Mouse (Mus musculus) layer of hippocampus, postnatal 14 days (tissue): Measurements from ENCODE around the gene Ltb4r2. TPM values are rescaled to one million over a fixed set of nuclear protein-coding genes. Genes with fewer than 3 reads are reported as not detected.

Experiments used
- DNase-seq, 2 experiments: peaks; one replicate each; pipeline ENCODE4 v3.0.0; 2021 to 2022; ENCODE audit warnings: low spot score in 2 of 2, mixed read lengths in 1 of 2
- long read RNA-seq, 2 experiments: library from polyadenylated mRNA; stranded (forward); transcript quantifications; one replicate each; pipeline ENCODE4 v2.0.0; 2021
- total RNA-seq, 2 experiments: library from RNA; stranded (reverse); gene quantifications; 2 replicates each; pipeline ENCODE4 v1.2.3; 2021

Gene Ltb4r2
- under 1 TPM; 0.30 to 0.38 TPM for total RNA-seq
- long read RNA-seq, experiment 1 = 0 reads
- long read RNA-seq, experiment 2 = 0 reads

DNA sequence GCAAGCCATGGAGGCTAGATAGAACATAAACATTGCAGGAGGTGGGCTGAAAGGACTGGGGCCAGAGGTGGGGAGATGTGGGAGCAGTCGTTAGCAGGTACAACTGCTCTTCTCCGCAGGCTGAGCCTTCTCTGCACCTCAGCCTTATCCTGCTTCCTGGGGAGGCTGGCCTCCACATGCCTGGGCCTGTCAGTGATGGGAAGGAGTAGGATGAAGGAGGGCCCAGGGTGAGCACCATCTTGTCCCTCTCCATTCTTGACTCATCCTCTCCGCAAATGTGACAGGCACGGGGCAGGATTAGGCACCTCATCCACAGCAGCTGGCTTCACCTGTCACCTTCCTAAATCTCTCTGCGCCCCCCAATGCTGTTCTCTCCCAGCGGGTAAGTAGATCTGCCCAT is at the start of gene Ltb4r2:
Ltb4r2 (plus strand) TSS at position 266 of the 400 bp plus-strand sequence.
- DNase-seq = no peak

DNA sequence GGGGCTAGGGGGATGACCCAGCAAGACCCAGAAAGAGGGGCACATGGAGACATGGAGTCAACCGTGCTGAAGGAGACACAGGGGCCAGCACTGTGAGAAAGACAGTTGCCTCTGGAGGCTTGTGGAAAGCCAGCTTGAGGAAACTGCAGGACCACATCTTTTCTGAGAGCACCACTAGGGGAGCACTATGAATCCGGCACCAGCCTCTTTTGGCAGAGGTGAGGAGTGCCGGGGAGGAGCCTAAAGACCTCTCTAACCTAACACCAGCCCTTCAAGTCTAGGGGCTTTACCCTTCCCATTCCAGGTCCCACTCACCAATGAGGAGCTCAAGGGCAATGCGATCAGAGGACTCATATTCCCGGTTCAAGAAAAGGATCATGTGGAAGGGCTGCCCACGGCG is 49.4 kb upstream of the Ltb4r2 start:
- DNase-seq = no peak

DNA sequence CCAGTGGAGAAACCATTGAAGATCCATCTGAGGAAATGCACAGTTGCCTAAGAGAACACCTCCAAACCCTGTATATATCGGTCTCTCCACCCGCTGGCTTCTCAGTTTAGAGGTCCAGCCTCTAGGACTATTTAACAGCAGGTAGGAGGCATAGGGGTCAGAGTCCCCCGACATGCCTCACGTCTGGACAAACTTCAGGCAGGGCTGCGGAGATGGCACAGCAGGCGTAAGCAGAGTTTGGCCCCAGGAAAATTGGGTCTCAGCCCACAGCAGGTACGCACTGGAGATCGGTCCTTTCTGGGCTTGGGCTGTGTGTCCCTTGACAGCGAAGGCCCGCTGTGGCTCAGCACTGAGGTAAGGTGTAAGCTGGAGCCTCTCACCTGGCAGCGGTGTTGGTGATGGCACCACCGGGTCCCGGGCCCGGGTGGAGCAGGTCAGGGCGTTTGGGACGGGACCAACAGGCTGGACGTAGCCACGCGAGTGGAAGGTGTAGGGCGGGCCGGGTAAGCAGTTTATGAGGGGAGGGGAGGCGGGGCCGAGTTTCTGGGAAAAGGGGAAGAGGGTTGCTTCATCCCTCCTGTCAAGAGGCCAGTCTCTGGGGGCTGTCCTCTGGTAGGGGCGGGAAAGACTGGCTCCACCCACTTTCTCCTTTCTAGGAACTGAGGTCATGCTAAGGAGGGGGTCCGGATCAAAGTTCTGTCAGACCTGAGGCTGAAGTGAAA is 48.1 kb upstream of the Ltb4r2 start:
- no peak for DNase-seq

DNA sequence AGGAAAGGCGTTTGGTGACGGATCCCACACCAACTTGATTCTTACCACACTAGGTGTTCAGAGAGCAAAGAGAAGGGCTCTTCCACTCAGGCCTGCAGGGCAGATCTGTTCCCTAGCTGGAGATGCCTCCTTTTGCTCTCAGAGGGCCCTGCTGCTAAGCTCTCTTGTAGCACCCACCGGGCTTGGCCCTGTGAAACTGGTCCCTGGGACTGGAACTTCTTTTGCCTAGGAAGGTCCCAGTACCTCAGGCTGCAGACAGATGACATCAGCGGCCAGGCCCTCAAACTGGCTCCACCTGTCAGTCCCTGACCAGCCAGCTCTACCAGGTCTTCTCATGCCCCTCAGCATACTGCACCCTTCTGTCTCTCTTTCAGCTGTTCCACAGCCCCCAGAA is 47.5 kb upstream of the Ltb4r2 start, which contains the start of gene Tgm1:
Tgm1 (minus strand) TSS at position 198 of the 394 bp plus-strand sequence.
- no peak for DNase-seq

DNA sequence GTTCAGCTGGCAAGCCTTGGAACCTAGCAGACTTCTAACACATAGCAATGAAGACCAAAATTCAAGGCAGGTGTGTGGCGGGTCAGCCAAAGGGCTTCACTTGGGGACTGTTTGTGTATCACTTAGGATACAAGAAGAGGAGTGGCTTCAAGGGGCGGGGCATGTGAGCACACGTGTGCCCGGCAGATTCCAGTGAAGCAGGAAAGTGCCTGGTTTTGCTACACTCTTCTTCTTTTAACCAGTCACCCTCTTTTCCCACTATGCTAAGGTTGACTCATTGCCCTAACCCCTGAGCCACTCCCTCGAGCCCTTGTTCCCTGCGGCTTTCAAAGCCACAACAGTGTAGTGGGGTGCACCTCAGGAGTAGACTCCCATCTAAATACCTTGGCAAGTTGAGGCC is 46.3 kb upstream of the Ltb4r2 start:
- DNase-seq = no peak

DNA sequence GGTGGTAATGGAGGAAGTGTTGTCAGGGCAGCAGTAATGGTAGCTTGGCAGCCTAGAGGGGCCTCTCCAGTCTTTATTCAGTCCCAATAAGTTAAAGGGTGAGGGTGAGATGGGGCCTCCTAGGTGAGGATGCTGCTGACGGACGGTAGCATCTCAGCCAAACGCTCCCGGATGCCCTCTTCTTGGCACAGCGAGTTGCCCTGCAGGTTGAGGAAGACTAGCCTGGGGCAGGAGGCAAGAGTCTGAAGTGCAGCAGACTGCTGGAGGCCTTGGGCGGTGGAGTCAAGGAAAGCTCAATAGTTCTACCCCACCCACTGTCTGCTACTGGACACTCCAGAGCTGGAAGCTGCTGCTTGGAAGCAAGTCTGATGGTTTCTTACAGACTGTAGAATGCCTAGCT is 45.0 kb upstream of the Ltb4r2 start:
- DNase-seq = no peak

DNA sequence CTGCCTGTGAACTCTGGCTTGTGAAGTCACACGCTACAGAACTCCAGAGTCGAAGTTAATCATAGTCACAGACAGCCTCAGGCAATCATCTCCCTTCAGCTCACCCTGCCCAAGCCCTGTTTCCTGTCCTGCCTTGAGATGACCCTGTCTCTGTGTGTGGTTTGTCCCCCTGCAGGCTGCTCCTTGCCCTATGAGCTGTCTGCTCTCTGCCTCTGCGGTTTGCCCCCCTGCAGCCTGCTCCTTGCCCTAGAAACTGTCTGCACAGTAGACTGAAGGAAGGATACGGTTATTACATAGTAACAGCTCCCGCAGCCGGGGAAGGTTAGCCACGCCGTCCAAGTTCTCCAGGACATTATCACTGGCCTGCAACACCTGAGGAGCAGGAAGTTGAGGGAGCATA is 44.3 kb upstream of the Ltb4r2 start:
- no peak for DNase-seq

DNA sequence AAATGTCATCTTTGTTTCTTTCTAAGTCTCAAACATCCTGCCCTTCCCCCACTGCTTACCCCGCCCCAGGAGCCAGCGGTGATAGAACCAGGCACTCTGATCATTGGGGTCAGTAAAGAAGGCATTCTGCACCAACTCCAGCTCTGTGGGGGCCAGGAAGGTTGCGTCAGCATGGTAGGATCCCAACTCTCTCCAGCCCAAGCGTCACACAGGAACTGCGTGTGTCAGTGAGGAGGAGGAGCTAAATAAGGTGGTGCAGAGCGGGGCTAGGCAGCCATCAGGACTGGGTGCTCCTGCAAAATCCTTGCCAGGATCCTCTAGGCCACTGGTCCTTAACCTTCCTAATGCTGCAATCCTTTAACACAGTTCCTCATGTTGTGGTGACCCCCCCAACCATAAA is 41.5 kb upstream of the Ltb4r2 start:
- no peak for DNase-seq

DNA sequence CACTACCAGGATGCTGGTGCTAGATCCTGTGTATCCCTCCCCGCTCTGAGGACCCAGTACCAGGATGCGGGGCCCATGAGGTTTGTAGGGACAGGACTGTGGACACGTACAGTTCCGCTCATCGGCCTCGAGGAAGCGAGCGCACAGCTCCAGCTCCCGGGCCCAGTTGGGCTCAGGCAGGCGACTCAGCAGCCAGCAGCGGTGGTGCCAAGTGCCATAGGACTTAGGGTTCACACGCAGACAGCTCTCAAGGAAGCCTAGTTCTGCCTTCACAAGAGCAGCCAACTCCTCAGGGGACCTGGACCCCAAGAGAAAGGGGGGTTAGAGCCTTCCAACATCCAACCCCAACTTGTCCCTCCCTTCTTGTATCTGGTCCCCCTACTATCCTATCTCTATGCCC is 40.6 kb upstream of the Ltb4r2 start:
- no peak for DNase-seq

DNA sequence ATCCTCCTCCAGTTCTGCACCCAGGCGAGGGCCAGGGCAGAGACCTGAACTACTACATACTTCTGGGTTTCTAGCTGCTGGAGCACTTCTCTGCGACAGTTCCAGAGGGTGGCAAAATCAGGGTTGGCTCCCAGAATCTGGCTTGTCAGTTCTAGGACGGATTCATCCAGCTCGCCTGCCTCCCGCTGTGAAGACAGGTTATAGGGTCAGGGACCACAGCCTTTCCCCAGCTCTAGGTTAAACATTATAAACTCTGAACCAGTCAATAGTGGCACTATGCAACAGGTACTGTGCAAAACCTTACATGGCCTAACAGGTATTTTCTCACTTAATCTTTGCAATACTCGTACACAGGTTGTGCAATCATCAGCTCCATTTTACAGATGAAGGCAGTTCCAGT is 40.2 kb upstream of the Ltb4r2 start:
- no peak for DNase-seq

DNA sequence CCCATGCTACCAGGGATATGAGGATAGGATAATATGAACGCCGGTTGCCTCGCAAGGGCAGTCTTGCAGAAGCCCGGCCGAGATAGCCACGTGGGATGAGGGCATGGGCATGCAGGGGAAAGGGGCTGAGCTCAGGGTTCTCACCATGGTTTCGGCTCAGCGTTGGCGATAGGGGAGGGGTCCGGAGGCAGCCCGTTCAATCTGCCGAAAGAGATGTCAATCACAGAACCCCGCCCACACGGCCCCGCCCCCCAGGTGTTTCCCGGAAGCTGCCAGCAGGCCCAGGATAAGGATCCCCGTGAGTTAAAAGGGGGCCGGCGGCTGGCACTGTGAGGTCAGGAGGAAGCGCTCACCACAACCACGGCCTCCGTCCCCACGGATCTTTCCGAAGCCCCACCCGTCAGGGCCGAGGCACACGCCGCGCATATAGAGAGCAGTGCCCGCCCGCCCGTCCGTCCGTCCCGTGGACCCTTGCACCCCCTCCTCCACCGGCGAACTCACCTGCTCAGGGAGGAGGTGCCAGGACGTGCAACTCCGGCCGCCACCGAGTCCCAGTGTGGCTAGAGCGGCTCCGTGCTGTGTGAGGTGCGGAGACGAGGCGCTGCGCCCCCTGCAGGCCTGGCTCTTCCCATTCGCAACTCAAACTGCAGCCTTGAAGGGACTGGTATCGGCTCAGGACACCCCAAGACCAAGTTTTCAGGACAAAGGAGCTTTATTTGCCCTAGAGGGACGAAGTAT is 39.4 kb upstream of the Ltb4r2 start, which contains the start of gene Rabggta:
Rabggta (minus strand) TSS at position 564 of the 738 bp plus-strand sequence.
- peak; percentile 88 to 92 for DNase-seq

DNA sequence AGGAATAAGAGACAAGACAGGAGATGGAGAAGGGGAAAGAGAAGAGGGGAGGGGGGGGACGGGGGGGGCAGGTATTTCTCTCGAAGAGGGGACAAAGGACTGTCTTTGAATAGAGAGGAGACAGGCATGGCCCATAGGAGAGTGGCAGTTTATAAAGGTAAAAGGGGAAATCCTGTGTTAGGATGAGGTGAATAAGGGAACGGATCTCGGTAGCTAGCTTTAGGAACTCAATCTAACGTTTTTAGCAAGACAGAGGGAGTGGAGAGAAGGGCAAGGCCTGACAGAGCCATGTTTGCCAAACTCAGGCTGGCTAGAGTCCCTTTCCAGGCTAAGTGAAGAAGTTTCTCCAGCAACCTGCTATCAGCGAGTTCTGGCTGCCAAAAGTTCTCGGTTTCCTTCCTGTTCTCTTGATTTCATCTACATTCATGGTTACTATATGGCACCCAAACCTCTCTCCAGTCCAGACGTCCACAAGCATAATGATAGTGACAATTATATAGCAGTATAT is 38.7 kb upstream of the Ltb4r2 start:
- no peak for DNase-seq

DNA sequence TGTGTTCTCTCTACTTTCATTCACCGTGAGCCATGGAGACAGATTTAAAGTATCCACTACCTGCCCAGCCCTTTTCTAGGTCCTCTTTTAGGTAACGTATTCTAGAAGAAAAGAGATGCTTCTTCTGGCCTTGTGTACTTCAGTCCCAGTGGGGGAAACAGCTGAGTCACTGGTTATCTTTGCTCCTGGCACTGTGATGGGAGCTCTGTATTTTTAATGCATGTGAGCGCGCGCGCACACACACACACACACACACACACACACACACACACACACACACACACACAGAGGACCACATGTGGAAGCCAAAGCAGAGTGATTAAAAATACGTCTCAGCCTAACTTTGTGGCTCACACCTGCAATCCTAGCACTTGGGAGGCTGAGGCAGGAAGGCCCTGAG is 37.8 kb upstream of the Ltb4r2 start:
- DNase-seq = no peak

DNA sequence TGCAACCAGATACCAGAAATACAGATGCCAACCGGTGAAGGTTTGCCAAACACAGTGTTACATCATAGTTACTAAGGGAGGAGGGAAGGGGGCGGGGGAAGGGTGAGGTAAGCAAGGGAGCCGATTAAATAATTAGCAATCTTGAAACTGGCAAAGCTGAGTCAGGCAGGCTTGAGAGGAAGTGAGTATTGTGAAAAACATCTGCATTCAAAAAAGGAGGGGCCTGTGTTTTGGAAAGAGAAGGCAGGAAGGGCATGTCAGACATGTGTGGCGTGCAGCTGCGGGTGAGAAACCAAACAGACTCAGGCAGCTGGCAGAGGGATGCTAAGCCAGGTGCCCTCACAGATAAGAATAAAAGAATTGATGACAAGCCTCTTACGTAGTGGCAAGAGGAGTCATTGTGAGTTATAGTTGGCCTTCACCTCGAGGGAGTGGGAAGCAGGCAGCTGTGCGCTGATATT is 36.8 kb upstream of the Ltb4r2 start:
- no peak for DNase-seq

DNA sequence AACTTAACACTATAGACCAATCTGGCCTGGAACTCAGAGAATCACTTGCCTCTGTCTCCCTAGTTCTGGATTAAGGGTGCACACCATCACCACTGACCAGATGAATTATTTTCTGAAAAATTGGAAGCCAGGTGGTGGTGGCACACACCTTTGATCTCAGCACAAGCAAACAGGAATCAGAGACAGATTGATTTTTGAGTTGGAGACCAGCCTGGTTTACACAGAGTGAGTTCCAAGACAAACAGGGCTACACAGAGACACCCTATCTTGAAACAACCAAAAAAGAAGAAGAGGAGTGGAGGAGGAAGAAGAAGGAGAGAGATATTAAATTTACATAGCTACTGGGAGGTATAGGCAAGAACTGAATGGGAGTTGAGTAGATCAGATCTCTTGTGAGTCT is 35.0 kb upstream of the Ltb4r2 start:
- DNase-seq = no peak

DNA sequence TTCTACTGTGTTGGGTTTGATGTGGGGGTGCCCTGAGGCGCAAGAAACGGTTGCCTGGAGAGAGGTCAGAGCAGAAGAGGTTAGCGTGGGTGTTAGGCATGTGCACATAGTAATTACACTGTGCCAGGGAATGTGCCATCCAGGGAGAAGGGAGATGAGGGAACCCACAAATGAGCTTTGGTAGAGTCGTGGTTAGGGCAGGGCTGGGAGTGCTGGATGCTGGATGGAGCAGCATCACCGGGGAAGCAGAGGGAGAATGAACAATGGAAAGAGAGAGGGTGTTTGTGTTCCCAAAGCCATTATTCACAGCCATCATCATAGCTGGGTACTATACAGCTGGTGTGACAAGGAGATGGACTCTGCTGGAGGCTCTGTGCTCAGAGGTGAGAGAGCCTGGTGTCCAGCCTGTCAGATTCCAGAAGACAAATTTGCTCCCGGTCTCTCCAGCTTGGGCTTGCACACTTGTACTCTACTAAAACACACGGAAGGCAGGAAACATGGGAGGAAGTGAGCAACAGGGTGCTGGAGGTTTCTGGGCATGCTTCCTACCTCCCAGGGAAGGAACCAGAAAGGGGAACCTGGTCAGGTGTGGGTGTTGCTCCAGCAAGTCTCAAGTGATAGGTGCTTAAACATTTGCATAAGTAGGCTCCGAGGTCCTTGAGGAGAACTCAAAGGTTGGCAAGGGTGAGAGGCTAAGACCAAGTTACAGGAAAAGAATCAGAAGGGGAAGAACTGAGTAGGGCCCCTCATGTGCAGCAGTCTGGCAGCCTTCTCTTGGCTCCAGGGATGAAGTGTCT is 33.1 kb upstream of the Ltb4r2 start:
- DNase-seq = no peak

DNA sequence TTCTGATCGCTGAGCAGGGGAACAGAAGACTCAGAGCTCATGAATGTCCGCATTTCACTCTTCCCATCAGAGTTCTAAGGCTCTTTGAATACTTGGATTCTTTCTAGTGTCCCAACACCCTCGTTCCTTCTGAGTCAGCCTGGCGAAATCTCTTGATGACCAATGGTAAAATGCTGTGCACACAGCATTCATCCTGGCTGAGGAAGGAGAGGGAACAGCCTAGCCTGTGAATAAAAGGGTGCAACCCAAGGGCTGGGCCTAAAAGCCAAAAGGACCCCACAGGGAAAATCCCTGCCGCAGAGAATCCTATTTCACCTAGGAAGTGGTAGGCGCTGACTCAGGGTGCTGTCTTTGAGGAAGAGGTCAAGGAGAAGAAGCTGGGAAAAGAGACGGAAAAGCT is 31.1 kb upstream of the Ltb4r2 start:
- peak in 1 of 2 experiments; percentile 28 for DNase-seq

DNA sequence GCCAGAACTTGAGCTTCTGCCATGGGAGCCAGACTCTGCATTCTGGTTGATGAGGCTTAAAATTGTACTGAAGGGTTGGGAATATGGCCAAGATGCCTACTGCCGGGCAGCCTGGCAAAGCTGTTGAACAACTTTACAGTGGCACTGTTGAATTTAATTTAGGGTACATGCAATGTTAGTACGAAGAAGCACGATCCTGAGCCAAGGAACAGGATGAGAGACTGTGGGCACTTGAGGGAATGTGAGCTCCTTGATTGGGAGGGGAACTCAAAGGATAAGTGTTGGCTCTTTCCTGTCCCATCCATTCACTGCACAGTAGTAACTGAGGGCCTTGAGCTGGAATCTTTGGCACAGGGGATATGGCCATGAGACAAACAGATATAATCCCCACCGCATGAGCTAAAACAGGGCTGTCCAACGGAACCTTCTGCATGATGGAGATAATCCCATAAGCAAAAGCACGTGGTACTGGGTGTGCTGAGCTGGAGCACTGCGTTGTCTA is 30.6 kb upstream of the Ltb4r2 start:
- DNase-seq = peak; percentile 38 to 72

DNA sequence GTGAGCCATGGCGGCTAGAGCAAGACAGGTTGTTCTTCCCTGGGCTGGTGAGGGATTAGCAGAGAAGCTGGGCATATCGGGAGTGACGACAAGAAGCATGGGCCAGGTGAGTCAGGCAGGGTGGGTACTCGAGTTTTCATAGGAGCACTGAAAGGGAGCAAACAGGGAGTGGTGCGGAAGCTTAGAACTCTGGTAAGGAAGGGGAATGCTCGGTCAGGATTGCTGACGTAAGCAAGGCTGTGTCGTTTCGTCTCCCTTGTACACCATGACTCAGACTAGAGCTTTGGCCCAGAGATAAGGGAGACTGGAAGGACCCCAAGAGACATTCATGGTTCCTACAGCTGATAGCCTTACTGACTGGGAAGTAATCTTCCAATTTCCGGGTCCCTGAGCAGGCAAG is 27.3 kb upstream of the Ltb4r2 start:
- no peak for DNase-seq

DNA sequence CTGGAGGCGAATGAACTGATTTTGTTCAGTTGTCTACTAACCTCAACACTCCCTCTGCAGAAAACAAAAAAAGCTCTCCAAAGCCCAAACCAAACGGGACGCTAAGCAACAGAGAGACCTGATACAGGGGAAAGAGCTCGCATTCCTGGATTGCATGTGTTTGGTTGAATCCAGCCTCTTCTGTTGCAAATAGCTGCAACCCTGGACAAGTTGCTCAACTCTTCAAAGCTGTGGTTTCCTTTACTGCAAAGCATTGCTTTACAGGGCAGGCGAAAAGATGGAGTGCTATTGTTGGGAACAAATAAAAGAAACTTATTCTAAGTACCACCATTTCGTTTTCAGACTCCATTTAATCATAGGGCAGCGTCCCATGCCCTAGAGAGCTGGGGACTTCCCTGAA is 26.4 kb upstream of the Ltb4r2 start:
- DNase-seq = no peak

DNA sequence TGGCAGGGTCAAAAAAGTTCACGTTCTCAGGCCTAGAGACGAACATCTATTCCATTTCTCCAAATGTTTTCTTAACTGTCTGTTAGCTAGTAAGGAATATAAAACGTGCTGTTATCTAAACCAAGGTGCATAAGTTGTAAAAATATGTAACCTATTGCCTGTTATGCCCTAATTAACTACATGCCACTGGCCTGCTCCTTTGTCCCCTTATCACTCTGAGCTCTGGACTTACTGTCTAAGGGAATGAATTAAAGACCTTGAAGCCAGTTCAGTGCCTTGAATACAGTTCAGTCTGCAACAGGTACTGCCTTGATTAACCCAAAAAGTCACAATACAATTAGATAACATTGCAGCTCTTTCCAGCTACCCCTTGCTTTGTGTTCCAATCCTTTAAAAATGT is 25.9 kb upstream of the Ltb4r2 start:
- DNase-seq = no peak
